Mouse (Mus musculus): ENCODE results near the gene Fbxw8. TPM values are rescaled to one million over a fixed set of nuclear protein-coding genes. Genes with fewer than 3 reads are reported as not detected.
A peak's percentile ranks its signal among the peaks of the same experiment; 100 is the strongest.

The Fbxw8 gene
- polyA plus RNA-seq, 1 experiment from 2014 or later: 14.0 TPM

DNA sequence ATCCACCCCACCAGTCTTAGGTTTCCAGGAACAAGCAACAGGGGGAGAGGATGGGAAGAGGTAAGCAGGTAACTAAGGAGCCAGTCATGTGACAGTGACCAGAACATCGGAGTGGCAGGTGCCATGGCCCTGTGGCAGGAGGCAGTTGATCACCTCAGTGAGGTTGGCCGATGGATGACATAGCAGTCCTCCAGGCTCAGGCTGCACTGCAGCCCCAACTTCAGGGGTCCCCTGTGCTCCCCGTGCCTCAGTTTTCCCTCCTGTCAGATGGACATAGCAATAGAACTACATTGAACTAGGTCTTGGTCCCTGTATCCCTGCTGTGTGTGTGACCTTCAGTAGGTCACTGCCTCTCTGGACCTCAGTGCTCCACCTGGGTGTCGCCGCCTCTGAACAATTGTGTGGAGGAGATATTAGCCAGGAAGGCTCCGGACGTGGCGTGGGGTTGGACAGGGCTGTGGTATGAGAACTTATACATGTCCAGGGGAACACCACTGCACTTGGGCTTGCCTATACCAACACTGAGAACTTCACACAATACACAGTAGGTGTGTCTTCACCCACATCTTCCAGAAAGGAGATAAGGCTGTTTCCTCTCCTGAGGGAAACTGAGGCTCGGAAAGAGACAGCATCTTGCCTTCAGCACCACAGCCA, 125.1 kb downstream of the Fbxw8 start:
- peaks cover 13% of the 10 kb centered on the region; the same call in 1 of the 2 replicates for H3K27me3 ChIP-seq (ENCODE audit: control insufficient read depth, insufficient read depth, low read length)
- WGBS: 91% methylated on average over 9 of the region's 9 CpGs
- no peak overlapping the region for H3K4me2 ChIP-seq (replicated peaks; ENCODE audit: low read depth)
- H3K9me3 ChIP-seq (ENCODE audit: control insufficient read depth, low read length): no peaks in the 10 kb centered on the region
- TF ChIP-seq CTCF (IDR thresholded peaks at IDR 0.05; ENCODE audit: low read depth) (no peak), EP300 (optimal IDR thresholded peaks at IDR 0.05) (no peak)
- H3K27ac ChIP-seq (replicated peaks): no peak overlapping the region
- ATAC-seq (ENCODE audit: low FRiP score, low TSS enrichment) (no peak), DNase-seq (ENCODE audit: low spot score) (no peak)
- no peak overlapping the region for H3K9ac ChIP-seq (ENCODE audit: low read length)
- H3K4me3 ChIP-seq (ENCODE audit: low read depth, low read length): no peak overlapping the region
- no peaks in the 10 kb centered on the region for H3K36me3 ChIP-seq (ENCODE audit: control insufficient read depth, insufficient read depth, low read length)
- H3K4me1 ChIP-seq (replicated peaks; ENCODE audit: control insufficient read depth, insufficient read depth): peaks cover 3% of the 10 kb centered on the region

DNA sequence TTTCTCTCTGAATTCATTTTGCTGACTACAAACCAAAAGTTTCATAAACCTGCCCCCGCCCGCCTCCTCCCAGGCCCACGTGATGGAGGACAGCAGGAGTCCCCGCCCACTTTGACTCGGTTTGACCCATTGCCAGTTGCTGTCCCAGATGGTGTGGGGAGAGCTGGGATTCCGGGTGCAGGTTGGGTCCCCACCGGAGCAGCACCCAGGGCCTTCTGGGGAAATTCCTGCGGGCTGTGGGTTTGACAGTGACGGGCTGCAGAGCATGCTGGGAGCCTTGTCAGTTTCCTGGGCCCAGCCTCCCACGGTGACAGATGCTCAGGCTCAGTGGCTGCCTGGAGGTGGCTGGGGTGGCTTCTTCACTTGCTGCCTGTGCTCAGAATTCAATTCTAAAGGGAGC, 125.8 kb downstream of the Fbxw8 start:
- H3K4me1 ChIP-seq (replicated peaks; ENCODE audit: control insufficient read depth, insufficient read depth): peaks cover 3% of the 10 kb centered on the region
- 6% methylated on average over 10 of the region's 10 CpGs for WGBS
- 0 out of 2 replicates have a peak overlapping the region, but pooled peaks have one; percentile 4 for H3K9ac ChIP-seq (ENCODE audit: low read length)
- no peaks in the 10 kb centered on the region for H3K9me3 ChIP-seq (ENCODE audit: control insufficient read depth, low read length)
- peak overlapping the region; percentile 62 for H3K4me3 ChIP-seq (ENCODE audit: low read depth, low read length)
- peaks cover 13% of the 10 kb centered on the region; the same call in 1 of the 2 replicates for H3K27me3 ChIP-seq (ENCODE audit: control insufficient read depth, insufficient read depth, low read length)
- no peak overlapping the region for H3K27ac ChIP-seq (replicated peaks)
- TF ChIP-seq CTCF (IDR thresholded peaks at IDR 0.05; ENCODE audit: low read depth): no peak
- TF ChIP-seq EP300 (optimal IDR thresholded peaks at IDR 0.05): no peak
- H3K36me3 ChIP-seq (ENCODE audit: control insufficient read depth, insufficient read depth, low read length): no peaks in the 10 kb centered on the region
- H3K4me2 ChIP-seq (replicated peaks; ENCODE audit: low read depth): peak overlapping the region; percentile 96
- DNase-seq (ENCODE audit: low spot score) (peak; percentile 31), ATAC-seq (ENCODE audit: low FRiP score, low TSS enrichment) (no peak)

DNA sequence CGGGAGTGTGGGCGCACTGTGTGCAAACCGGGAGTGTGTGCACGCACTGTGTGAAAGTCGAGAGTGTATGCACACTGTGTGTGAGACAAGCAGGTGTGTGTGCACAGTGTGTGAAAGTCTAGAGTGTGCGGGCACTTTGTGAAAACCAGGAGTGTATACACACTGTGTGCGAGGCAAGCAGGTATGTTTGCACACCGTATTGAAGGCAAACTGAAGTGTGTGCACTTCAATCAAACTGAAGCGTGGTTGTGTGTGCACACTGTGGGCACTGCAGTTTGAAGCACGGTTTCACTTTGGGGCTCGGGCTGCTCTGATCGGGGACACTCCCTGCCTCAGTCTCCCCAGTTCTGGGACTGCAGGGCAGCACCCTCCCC, 126.2 kb downstream of the Fbxw8 start:
- H3K36me3 ChIP-seq (ENCODE audit: control insufficient read depth, insufficient read depth, low read length): no peaks in the 10 kb centered on the region
- H3K27ac ChIP-seq (replicated peaks): no peak overlapping the region
- 7% methylated on average over 12 of the region's 12 CpGs for WGBS
- TF ChIP-seq EP300 (optimal IDR thresholded peaks at IDR 0.05) (no peak), CTCF (IDR thresholded peaks at IDR 0.05; ENCODE audit: low read depth) (no peak)
- no peaks in the 10 kb centered on the region for H3K9me3 ChIP-seq (ENCODE audit: control insufficient read depth, low read length)
- H3K27me3 ChIP-seq (ENCODE audit: control insufficient read depth, insufficient read depth, low read length): peaks cover 13% of the 10 kb centered on the region; the same call in 1 of the 2 replicates
- H3K4me3 ChIP-seq (ENCODE audit: low read depth, low read length): peak overlapping the region; percentile 62
- DNase-seq (ENCODE audit: low spot score) (peak; percentile 40), ATAC-seq (ENCODE audit: low FRiP score, low TSS enrichment) (peak; percentile 31; the same call in 1 of the 2 replicates)
- H3K4me1 ChIP-seq (replicated peaks; ENCODE audit: control insufficient read depth, insufficient read depth): peaks cover 3% of the 10 kb centered on the region
- H3K9ac ChIP-seq (ENCODE audit: low read length): peak overlapping the region; percentile 38; the same call in 1 of the 2 replicates
- peak overlapping the region; percentile 96 for H3K4me2 ChIP-seq (replicated peaks; ENCODE audit: low read depth)

DNA sequence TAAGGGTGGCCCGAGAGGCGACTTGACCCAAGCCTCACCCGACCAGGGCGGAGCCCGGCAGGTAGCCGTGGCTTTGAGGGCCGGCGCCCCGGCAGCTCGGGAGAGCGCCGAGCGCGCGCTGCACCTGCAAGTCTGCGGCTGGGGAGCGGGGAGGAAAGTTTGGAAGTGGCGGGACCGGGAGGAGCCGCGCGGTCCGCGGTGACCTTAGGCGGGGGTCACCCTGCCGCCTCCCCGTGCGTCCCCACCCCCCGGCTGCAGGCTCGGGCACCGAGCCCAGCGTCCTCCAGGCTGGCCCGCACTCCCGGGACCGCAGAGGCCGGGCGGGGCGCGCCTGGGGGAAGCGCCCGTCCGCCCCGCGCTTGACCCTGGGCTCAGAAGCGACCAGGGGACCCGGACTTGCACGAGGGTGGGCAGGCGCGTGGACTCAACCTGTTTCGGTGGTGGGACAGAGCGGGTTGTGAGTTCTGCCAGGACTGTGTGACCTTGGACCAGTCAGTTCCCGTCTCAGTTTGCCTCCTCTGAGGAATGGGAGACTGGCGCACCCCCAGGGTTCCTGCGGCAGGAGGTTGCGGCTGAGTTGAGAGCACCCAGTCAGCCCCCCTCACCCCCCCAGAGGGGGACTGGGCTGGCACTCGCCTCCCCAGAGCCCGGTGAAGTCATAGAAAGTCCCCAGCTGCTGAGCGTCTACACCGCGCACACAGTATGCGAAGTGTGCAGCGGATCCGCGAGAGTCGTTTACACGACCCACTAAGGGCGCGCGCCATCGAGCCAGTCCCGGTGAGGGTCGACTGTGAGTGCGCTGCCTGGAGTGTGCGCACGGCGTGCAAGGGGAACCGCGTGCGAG, 126.9 kb downstream of the Fbxw8 start:
- peak; percentile 67 for DNase-seq (ENCODE audit: low spot score)
- Histone ChIP-seq H3K4me3 (ENCODE audit: low read depth, low read length) (peak overlapping the region; percentile 62), H3K27me3 (ENCODE audit: control insufficient read depth, insufficient read depth, low read length) (peaks cover 13% of the 10 kb centered on the region; the same call in 1 of the 2 replicates), H3K4me2 (replicated peaks; ENCODE audit: low read depth) (peak overlapping the region; percentile 96), H3K4me1 (replicated peaks; ENCODE audit: control insufficient read depth, insufficient read depth) (peaks cover 3% of the 10 kb centered on the region), H3K36me3 (ENCODE audit: control insufficient read depth, insufficient read depth, low read length) (no peaks in the 10 kb centered on the region), H3K27ac (replicated peaks) (no peak overlapping the region; the same call in 1 of the 2 replicates), H3K9me3 (ENCODE audit: control insufficient read depth, low read length) (no peaks in the 10 kb centered on the region), H3K9ac (ENCODE audit: low read length) (peak overlapping the region; percentile 47)
- TF ChIP-seq CTCF (IDR thresholded peaks at IDR 0.05; ENCODE audit: low read depth) (no peak), EP300 (optimal IDR thresholded peaks at IDR 0.05) (no peak)
- peak; percentile 36; the same call in 1 of the 2 replicates for ATAC-seq (ENCODE audit: low FRiP score, low TSS enrichment)
- 1% methylated on average over 68 of the region's 79 CpGs for WGBS

DNA sequence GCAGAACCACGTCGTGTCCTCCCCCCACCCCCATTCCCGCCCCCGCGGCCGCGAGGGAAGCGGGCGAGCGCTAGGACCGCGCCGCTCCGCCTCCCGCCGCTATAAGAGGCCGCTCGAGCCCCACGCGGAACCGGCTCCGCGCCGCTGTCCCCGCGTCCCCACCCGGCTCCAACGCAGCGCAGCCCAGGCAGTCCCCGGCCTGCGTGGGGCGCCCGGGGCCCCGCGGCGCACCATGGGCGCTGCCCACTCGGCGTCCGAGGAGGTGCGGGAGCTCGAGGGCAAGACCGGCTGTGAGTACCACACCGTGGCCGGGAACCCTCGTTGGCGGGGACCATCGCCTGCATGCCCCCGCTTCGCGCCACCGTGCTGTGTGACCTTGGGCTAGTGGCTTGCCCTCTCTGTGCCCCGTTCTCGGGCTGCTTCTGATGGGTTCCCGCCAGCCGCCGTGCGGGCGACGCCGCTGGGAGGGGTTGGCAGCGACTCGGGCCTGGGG, 127.5 kb downstream of the Fbxw8 start, which contains the start of gene Tesc:
Tesc (plus strand) TSS at position 46 of the 493 bp plus-strand sequence.
- peaks cover 3% of the 10 kb centered on the region for H3K4me1 ChIP-seq (replicated peaks; ENCODE audit: control insufficient read depth, insufficient read depth)
- TF ChIP-seq EP300 (optimal IDR thresholded peaks at IDR 0.05): no peak
- TF ChIP-seq CTCF (IDR thresholded peaks at IDR 0.05; ENCODE audit: low read depth): no peak
- peak; percentile 56 for DNase-seq (ENCODE audit: low spot score)
- H3K9ac ChIP-seq (ENCODE audit: low read length): peak within 1 kb of the TSS; percentile 47; the same call in 1 of the 2 replicates
- no peaks in the 10 kb centered on the region for H3K36me3 ChIP-seq (ENCODE audit: control insufficient read depth, insufficient read depth, low read length)
- WGBS: under 1% methylated on average over 58 of the region's 63 CpGs
- peaks cover 13% of the 10 kb centered on the region; the same call in 1 of the 2 replicates for H3K27me3 ChIP-seq (ENCODE audit: control insufficient read depth, insufficient read depth, low read length)
- no peaks in the 10 kb centered on the region for H3K9me3 ChIP-seq (ENCODE audit: control insufficient read depth, low read length)
- H3K4me2 ChIP-seq (replicated peaks; ENCODE audit: low read depth): peak within 1 kb of the TSS; percentile 96
- H3K27ac ChIP-seq (replicated peaks): no peak within 1 kb of the TSS; the same call in 1 of the 2 replicates
- no peak; the same call in 1 of the 2 replicates for ATAC-seq (ENCODE audit: low FRiP score, low TSS enrichment)
- H3K4me3 ChIP-seq (ENCODE audit: low read depth, low read length): peak within 1 kb of the TSS; percentile 62

Data from stomach, postnatal 0 days (tissue).